Mouse (Mus musculus) embryonic facial prominence, embryonic 15.5 days (tissue): ENCODE measurements around the gene Gm45713. TPM values are rescaled to one million over a fixed set of nuclear protein-coding genes. Genes with fewer than 3 reads are reported as not detected.

Source experiments
- ATAC-seq: fragments of 200-750 bp; cut with Nextera tagmentation; 2 replicates; pipeline ENCODE4 v1.8.0; 2017; ENCODE audit warnings: low read depth, moderate TSS enrichment; ENCODE audit not compliant: insufficient number of reproducible peaks, low FRiP score, low TSS enrichment
- H3K27ac ChIP-seq: fragments of 300-500 bp; sonication (generic); replicated peaks from 2 replicates; pipeline ENCODE4 v1.5.1; 2015; ENCODE audit warnings: mild to moderate bottlenecking, inconsistent platforms
- H3K27me3 ChIP-seq: fragments of 300-500 bp; sonication (generic); 2 replicates; pipeline ENCODE4 v1.6.1; 2015; ENCODE audit warnings: inconsistent platforms
- H3K36me3 ChIP-seq: fragments of 300-500 bp; sonication (generic); 2 replicates; pipeline ENCODE4 v1.6.1; 2015; ENCODE audit warnings: mild to moderate bottlenecking, inconsistent platforms
- H3K4me1 ChIP-seq: fragments of 300-500 bp; sonication (generic); 2 replicates; pipeline ENCODE4 v1.6.1; 2015; ENCODE audit warnings: inconsistent platforms
- H3K4me2 ChIP-seq: fragments of 300-500 bp; sonication (generic); replicated peaks from 2 replicates; pipeline ENCODE4 v1.6.1; 2015; ENCODE audit warnings: mild to moderate bottlenecking, inconsistent platforms
- H3K4me3 ChIP-seq: fragments of 300-500 bp; sonication (generic); replicated peaks from 2 replicates; pipeline ENCODE4 v1.5.1; 2015; ENCODE audit warnings: mild to moderate bottlenecking, inconsistent platforms
- H3K9ac ChIP-seq: fragments of 300-500 bp; sonication (generic); 2 replicates; pipeline ENCODE4 v1.6.1; 2015; ENCODE audit warnings: inconsistent platforms
- H3K9me3 ChIP-seq: fragments of 300-500 bp; sonication (generic); replicated peaks from 2 replicates; pipeline ENCODE4 v1.6.1; 2016; ENCODE audit warnings: inconsistent platforms
- WGBS: fragments of 180-500 bp; shearing (Covaris S2); methylation state at CpG from one replicate; pipeline ENCODE4 v1.1.7; 2015; 5-methylcytosine and 5-hydroxymethylcytosine counted together
- polyA plus RNA-seq: library from polyadenylated mRNA; unstranded; fragments of >200 nt; fragmentation: Nextera tagmentation; extraction: Ambion mirVana; gene quantifications from 2 replicates; pipeline ENCODE4 v1.2.1, GENCODE M21; 2015

Gm45713 gene
- polyA plus RNA-seq, 1 experiment from 2014 or later: 0.12 TPM

DNA sequence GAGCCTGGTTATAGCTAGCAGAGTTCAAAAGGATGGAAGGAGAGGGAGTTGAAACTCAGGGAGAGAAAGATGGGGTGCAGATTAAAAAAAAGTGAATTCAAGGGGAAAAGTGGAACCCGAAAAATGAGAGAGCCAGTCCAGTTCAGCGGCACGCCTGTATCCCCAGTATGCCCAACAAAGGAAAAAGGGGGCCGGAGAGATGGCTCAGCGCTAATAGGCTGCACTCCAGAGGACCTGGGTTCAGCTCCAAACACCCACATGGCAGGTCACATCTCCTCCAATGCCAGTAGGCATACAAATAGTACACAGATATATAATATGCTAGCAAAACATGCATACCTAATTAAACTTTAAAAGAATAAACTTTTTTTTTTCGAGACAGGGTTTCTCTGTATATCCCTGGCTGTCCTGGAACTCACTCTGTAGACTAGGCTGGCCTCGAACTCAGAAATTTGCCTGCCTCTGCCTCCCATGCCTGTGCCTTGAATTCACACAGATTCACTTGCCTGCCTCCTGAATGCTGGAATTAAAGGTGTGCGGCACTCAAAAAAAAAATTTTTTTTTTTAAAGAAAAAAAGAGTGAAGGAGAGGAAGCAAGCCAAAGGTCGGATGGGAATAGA lies 27.1 kb upstream of the Gm45713 start:
- peaks cover 21% of the 10 kb centered on the region for H3K4me1 ChIP-seq
- peaks cover 26% of the 10 kb centered on the region for H3K36me3 ChIP-seq
- H3K27me3 ChIP-seq: peaks cover 58% of the 10 kb centered on the region
- no peaks in the 10 kb centered on the region for H3K9me3 ChIP-seq
- WGBS: 73% methylated on average over 9 of the region's 9 CpGs
- H3K4me3 ChIP-seq: peak overlapping the region; percentile 47; the same call in 1 of the 2 replicates
- H3K27ac ChIP-seq: no peak overlapping the region
- no peak for ATAC-seq
- H3K4me2 ChIP-seq: 0 out of 2 replicates have a peak overlapping the region, but pooled peaks have one; percentile 81
- no peak overlapping the region for H3K9ac ChIP-seq

- 21% methylated on average over 6 of the region's 6 CpGs for WGBS
- H3K9ac ChIP-seq: no peak overlapping the region
These were observed 26.5 kb upstream of the Gm45713 start for GRCm38 (mm10) chr7:45162551-45162950.

DNA sequence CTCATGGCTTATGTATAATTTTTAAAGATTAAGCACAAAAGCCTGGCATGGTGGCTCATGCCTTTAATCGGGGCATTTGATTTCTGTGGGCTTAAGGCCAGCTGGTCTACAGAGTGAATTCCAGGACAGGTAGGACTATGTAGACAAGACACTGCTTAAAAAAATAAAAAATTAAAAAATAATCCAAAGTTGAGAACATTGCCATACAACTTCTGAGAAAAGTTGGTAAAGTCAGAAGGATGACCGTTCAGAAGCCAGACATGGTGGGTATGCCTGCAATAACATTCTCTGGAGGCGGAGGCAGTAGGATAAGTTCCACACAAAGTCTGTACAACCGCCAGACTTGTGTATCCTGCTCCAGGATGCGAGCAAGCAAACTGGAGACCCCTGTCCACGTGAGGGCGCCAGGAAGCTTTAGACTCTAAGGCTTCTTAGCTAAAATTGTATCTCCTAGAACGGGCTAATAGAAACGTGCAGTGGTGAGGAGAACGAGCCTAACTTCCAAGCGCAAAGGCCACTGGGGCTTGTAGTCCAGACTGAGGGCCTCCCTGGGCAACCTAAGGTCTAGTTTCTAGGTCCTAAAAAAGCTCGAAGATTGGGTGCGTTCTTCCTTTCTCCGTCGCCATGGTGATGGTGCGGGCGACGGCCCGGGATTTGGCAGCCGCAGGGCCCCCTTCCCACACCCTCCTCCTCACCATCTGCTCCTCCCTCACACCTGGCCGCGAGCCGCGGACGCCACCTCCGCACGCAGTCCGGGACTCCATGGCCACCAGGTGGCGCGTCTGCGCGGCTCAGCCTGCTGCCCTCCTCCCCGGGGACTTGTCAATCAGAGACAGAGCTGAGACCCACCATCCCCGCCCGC lies 25.8 kb upstream of the Gm45713 start:
- Histone ChIP-seq H3K27me3 (peaks cover 45% of the 10 kb centered on the region), H3K4me1 (peaks cover 21% of the 10 kb centered on the region), H3K4me2 (peak overlapping the region; percentile 81), H3K36me3 (peaks cover 27% of the 10 kb centered on the region), H3K27ac (peak overlapping the region; percentile 55), H3K9ac (no peak overlapping the region), H3K4me3 (peak overlapping the region; percentile 47), H3K9me3 (no peaks in the 10 kb centered on the region)
- 3% methylated on average over 35 of the region's 35 CpGs for WGBS
- ATAC-seq: peak; percentile 89

More at GRCm38 (mm10) chr7:45162551-45162950, 26.5 kb upstream of the Gm45713 start:
- H3K9me3 ChIP-seq: no peaks in the 10 kb centered on the region
- peak overlapping the region; percentile 47 for H3K4me3 ChIP-seq
- H3K36me3 ChIP-seq: peaks cover 27% of the 10 kb centered on the region
- ATAC-seq: no peak
- H3K27ac ChIP-seq: no peak overlapping the region
- H3K4me1 ChIP-seq: peaks cover 21% of the 10 kb centered on the region
- H3K4me2 ChIP-seq: peak overlapping the region; percentile 81
- H3K27me3 ChIP-seq: peaks cover 52% of the 10 kb centered on the region

GRCm38 (mm10) chr7:45160866-45161265 lies 24.8 kb upstream of the Gm45713 start:
- Histone ChIP-seq H3K4me2 (no peak overlapping the region), H3K4me1 (peaks cover 21% of the 10 kb centered on the region), H3K9ac (no peak overlapping the region), H3K4me3 (no peak overlapping the region), H3K27me3 (peaks cover 35% of the 10 kb centered on the region), H3K27ac (no peak overlapping the region), H3K9me3 (no peaks in the 10 kb centered on the region), H3K36me3 (peaks cover 31% of the 10 kb centered on the region)
- 91% methylated on average over 3 of the region's 3 CpGs for WGBS
- no peak for ATAC-seq

GRCm38 (mm10) chr7:45160316-45160800 lies 24.3 kb upstream of the Gm45713 start:
- Histone ChIP-seq H3K9me3 (no peaks in the 10 kb centered on the region), H3K4me3 (no peak overlapping the region), H3K36me3 (peaks cover 31% of the 10 kb centered on the region), H3K4me1 (peaks cover 24% of the 10 kb centered on the region), H3K9ac (no peak overlapping the region), H3K4me2 (no peak overlapping the region), H3K27me3 (peaks cover 30% of the 10 kb centered on the region), H3K27ac (no peak overlapping the region)
- ATAC-seq: no peak
- 91% methylated on average over 6 of the region's 6 CpGs for WGBS

DNA sequence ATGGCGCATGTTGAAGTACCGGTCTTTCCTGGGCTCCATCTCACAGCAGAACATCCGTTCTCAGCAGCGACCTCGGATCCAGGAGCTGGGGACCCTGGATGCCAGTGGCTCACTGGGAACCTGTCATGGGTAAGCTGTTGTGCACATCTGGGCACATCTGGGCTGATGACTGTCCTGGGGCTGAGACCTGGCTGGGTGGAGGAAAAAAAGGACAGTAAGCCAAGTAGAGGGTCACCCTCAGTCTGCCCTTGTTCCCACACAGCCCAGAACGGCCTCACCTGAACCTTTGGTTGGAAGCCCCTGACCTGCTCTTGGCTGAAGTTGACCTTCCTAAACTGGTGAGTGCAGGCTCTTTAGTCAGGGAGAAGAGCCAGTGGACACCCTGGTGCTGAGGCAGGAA lies 23.0 kb upstream of the Gm45713 start:
- ATAC-seq: no peak
- Histone ChIP-seq H3K4me2 (no peak overlapping the region), H3K27me3 (peaks cover 17% of the 10 kb centered on the region), H3K4me3 (no peak overlapping the region), H3K27ac (no peak overlapping the region), H3K9me3 (no peaks in the 10 kb centered on the region), H3K9ac (no peak overlapping the region), H3K4me1 (peaks cover 28% of the 10 kb centered on the region), H3K36me3 (peaks cover 31% of the 10 kb centered on the region)
- WGBS: 93% methylated on average over 6 of the region's 6 CpGs

- no peaks in the 10 kb centered on the region for H3K9me3 ChIP-seq
- no peak overlapping the region for H3K9ac ChIP-seq
- H3K4me2 ChIP-seq: no peak overlapping the region
- no peak overlapping the region for H3K4me3 ChIP-seq
- H3K4me1 ChIP-seq: peaks cover 19% of the 10 kb centered on the region
- H3K27ac ChIP-seq: no peak overlapping the region
- peaks cover 31% of the 10 kb centered on the region for H3K36me3 ChIP-seq
- peaks cover 1% of the 10 kb centered on the region; the same call in 1 of the 2 replicates for H3K27me3 ChIP-seq
- WGBS: 80% methylated on average over 14 of the region's 14 CpGs
- no peak for ATAC-seq
These were observed 21.4 kb upstream of the Gm45713 start for GRCm38 (mm10) chr7:45157459-45157858.

DNA sequence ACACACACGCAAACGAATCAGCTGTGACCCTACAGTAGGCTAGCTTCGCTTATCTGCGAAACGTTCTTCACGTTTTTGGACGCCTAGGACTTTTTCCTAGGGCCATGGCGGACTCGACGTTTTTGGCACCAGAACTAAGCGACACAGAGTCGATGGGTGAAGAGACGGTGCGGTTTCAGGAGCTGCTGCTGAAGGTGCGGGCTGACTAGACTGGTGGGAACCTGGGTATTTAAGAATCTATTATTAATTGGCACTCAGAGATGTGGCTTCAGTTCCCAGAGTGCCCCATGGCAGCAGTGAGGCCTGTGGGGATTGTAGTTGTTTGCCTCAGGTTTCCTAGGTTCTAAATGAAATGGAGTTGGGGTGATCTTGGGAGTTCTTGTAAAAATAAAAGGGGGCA lies 20.2 kb upstream of the Gm45713 start:
- H3K36me3 ChIP-seq: peaks cover 31% of the 10 kb centered on the region
- no peak overlapping the region for H3K27ac ChIP-seq
- no peak overlapping the region for H3K9ac ChIP-seq
- H3K4me1 ChIP-seq: peaks cover 17% of the 10 kb centered on the region
- no peak for ATAC-seq
- H3K4me3 ChIP-seq: no peak overlapping the region
- WGBS: 95% methylated on average over 15 of the region's 15 CpGs
- no peak overlapping the region for H3K4me2 ChIP-seq
- H3K9me3 ChIP-seq: no peaks in the 10 kb centered on the region
- no peaks in the 10 kb centered on the region for H3K27me3 ChIP-seq

- 79% methylated on average over 9 of the region's 9 CpGs for WGBS
- Histone ChIP-seq H3K4me2 (0 out of 2 replicates have a peak overlapping the region, but pooled peaks have one; percentile 70), H3K27me3 (no peaks in the 10 kb centered on the region), H3K9ac (no peak overlapping the region), H3K4me3 (no peak overlapping the region), H3K27ac (peak overlapping the region; percentile 98), H3K36me3 (peaks cover 28% of the 10 kb centered on the region), H3K4me1 (peaks cover 24% of the 10 kb centered on the region), H3K9me3 (no peaks in the 10 kb centered on the region)
- no peak for ATAC-seq
These were observed 19.6 kb upstream of the Gm45713 start for GRCm38 (mm10) chr7:45155590-45155989.

GRCm38 (mm10) chr7:45154993-45155514 lies 19.0 kb upstream of the Gm45713 start:
- Histone ChIP-seq H3K9ac (no peak overlapping the region), H3K4me3 (peak overlapping the region; percentile 75), H3K4me1 (peaks cover 26% of the 10 kb centered on the region), H3K27me3 (no peaks in the 10 kb centered on the region), H3K36me3 (peaks cover 24% of the 10 kb centered on the region), H3K9me3 (no peaks in the 10 kb centered on the region), H3K27ac (peak overlapping the region; percentile 98), H3K4me2 (peak overlapping the region; percentile 70)
- 70% methylated on average over 12 of the region's 12 CpGs for WGBS
- 0 out of 2 replicates have a peak, but pooled peaks have one; percentile 8 for ATAC-seq
